Mouse (Mus musculus) MEL (cell line): ENCODE data around the gene Arpp21. TPM values are rescaled to one million over a fixed set of nuclear protein-coding genes. Genes with fewer than 3 reads are reported as not detected.

Source experiments
- DNase-seq: peaks from one replicate; pipeline ENCODE4 v3.0.0; 2011; ENCODE audit warnings: low read depth, low spot score
- H3K27ac ChIP-seq: 2 replicates; pipeline ENCODE4 v1.5.1; 2012; ENCODE audit warnings: low read depth, mild to moderate bottlenecking, control low read depth, low read length, moderate library complexity; ENCODE audit not compliant: control insufficient read depth
- H3K27me3 ChIP-seq, 2 experiments: fragments of 150-350 bp in 1 of 2; sonication (generic) in 1 of 2; 2 replicates each; pipeline ENCODE4 v1.6.1; 2012; ENCODE audit warnings: low read length in 2 of 2, mild to moderate bottlenecking in 2 of 2, improper control_type of control experiment in 1 of 2, moderate library complexity in 1 of 2; ENCODE audit not compliant: insufficient read depth in 2 of 2, control insufficient read depth in 1 of 2
- H3K36me3 ChIP-seq, 2 experiments: 2 replicates each; pipeline ENCODE4 v1.6.1; 2012 to 2014; ENCODE audit warnings: low read length in 2 of 2, improper control_type of control experiment in 1 of 2, inconsistent platforms in 1 of 2, mild to moderate bottlenecking in 1 of 2; ENCODE audit not compliant: insufficient read depth in 2 of 2, control insufficient read depth in 1 of 2
- H3K4me1 ChIP-seq, 2 experiments: fragments of 150-350 bp in 1 of 2; sonication (generic) in 1 of 2; 2 replicates each; pipeline ENCODE4 v1.6.1; 2012; ENCODE audit warnings: low read length in 2 of 2, improper control_type of control experiment in 1 of 2, mild to moderate bottlenecking in 1 of 2; ENCODE audit not compliant: insufficient read depth in 2 of 2, control insufficient read depth in 1 of 2
- H3K4me3 ChIP-seq, 2 experiments: fragments of 150-350 bp in 1 of 2; sonication (generic) in 1 of 2; 2 replicates each; pipeline ENCODE4 v1.5.1; 2012; ENCODE audit warnings: low read depth in 2 of 2, low read length in 2 of 2, mild to moderate bottlenecking in 2 of 2, moderate library complexity in 2 of 2, control low read depth in 1 of 2, improper control_type of control experiment in 1 of 2; ENCODE audit not compliant: control insufficient read depth in 1 of 2, insufficient read depth in 1 of 2
- H3K79me2 ChIP-seq: 2 replicates; pipeline ENCODE4 v1.6.1; 2012; ENCODE audit warnings: mild to moderate bottlenecking, low read length, moderate library complexity; ENCODE audit not compliant: control insufficient read depth, poor library complexity, insufficient read depth
- H3K9ac ChIP-seq: 2 replicates; pipeline ENCODE4 v1.6.1; 2012; ENCODE audit warnings: low read depth, mild to moderate bottlenecking, control low read depth, low read length, moderate library complexity; ENCODE audit not compliant: control insufficient read depth, poor library complexity, severe bottlenecking
- H3K9me3 ChIP-seq: fragments of 150-350 bp; sonication (generic); replicated peaks from 2 replicates; pipeline ENCODE4 v1.6.1; 2012; ENCODE audit warnings: mild to moderate bottlenecking, low read length, improper control_type of control experiment, moderate library complexity; ENCODE audit not compliant: insufficient read depth
- CHD1 ChIP-seq: IDR thresholded peaks from 2 replicates; pipeline ENCODE4 v1.6.1; 2012; ENCODE audit warnings: low read depth, mild to moderate bottlenecking, inconsistent platforms, low read length, improper control_type of control experiment
- ETS1 ChIP-seq: IDR thresholded peaks from 2 replicates; pipeline ENCODE4 v1.6.1; 2012; ENCODE audit warnings: low read depth, mild to moderate bottlenecking, inconsistent platforms, low read length, improper control_type of control experiment, moderate library complexity
- HCFC1 ChIP-seq: IDR thresholded peaks from 2 replicates; pipeline ENCODE4 v1.6.1; 2012; ENCODE audit warnings: low read depth, mild to moderate bottlenecking, inconsistent platforms, low read length, improper control_type of control experiment, moderate library complexity
- MAFK ChIP-seq: IDR thresholded peaks from 2 replicates; pipeline ENCODE4 v1.6.1; 2011; ENCODE audit warnings: low read depth, mild to moderate bottlenecking, low read length, improper control_type of control experiment, borderline replicate concordance
- MXI1 ChIP-seq: IDR thresholded peaks from 2 replicates; pipeline ENCODE4 v1.6.1; 2011; ENCODE audit warnings: mild to moderate bottlenecking, low read depth, low read length, improper control_type of control experiment
- MYC ChIP-seq: IDR thresholded peaks from 2 replicates; pipeline ENCODE4 v1.6.1; 2011; ENCODE audit warnings: low read depth, mild to moderate bottlenecking, low read length, improper control_type of control experiment, moderate library complexity
- NRF1 ChIP-seq: IDR thresholded peaks from 2 replicates; pipeline ENCODE4 v1.6.1; 2014; ENCODE audit warnings: low read depth, mild to moderate bottlenecking, inconsistent platforms, low read length, improper control_type of control experiment, moderate library complexity; ENCODE audit not compliant: poor library complexity, insufficient read depth, severe bottlenecking
- POLR2A ChIP-seq, 2 experiments: IDR thresholded peaks; 2 replicates each; pipeline ENCODE4 v1.6.1; 2011 to 2012; ENCODE audit warnings: low read length in 2 of 2, mild to moderate bottlenecking in 2 of 2, control low read depth in 1 of 2, improper control_type of control experiment in 1 of 2, low read depth in 1 of 2, moderate library complexity in 1 of 2; ENCODE audit not compliant: control insufficient read depth in 1 of 2, insufficient read depth in 1 of 2, poor library complexity in 1 of 2
- POLR2AphosphoS2 ChIP-seq: IDR thresholded peaks from 2 replicates; pipeline ENCODE4 v1.6.1; 2011; ENCODE audit warnings: low read length, improper control_type of control experiment
- SIN3A ChIP-seq: IDR thresholded peaks from 2 replicates; pipeline ENCODE4 v1.6.1; 2012; ENCODE audit warnings: low read length, improper control_type of control experiment, inconsistent platforms
- SMC3 ChIP-seq: IDR thresholded peaks from 2 replicates; pipeline ENCODE4 v1.6.1; 2011; ENCODE audit warnings: low read depth, low read length, improper control_type of control experiment
- TCF12 ChIP-seq: IDR thresholded peaks from 2 replicates; pipeline ENCODE4 v1.6.1; 2014; ENCODE audit warnings: low read depth, mild to moderate bottlenecking, inconsistent platforms, low read length, improper control_type of control experiment, moderate library complexity
- ZC3H11A ChIP-seq: IDR thresholded peaks from 2 replicates; pipeline ENCODE4 v1.6.1; 2012; ENCODE audit warnings: low read depth, mild to moderate bottlenecking, inconsistent platforms, low read length, improper control_type of control experiment
- ZKSCAN1 ChIP-seq: IDR thresholded peaks from 2 replicates; pipeline ENCODE4 v1.6.1; 2012; ENCODE audit warnings: low read depth, mild to moderate bottlenecking, inconsistent platforms, low read length, improper control_type of control experiment, moderate library complexity
- ZMIZ1 ChIP-seq: IDR thresholded peaks from 2 replicates; pipeline ENCODE4 v1.6.1; 2012; ENCODE audit warnings: low read depth, mild to moderate bottlenecking, inconsistent platforms, low read length, improper control_type of control experiment, moderate library complexity
- polyA plus RNA-seq, 2 experiments: library from polyadenylated mRNA; stranded (reverse) in 1 of 2; unstranded in 1 of 2; fragments of >175 nt in 1 of 2; fragments of >200 nt in 1 of 2; gene quantifications; 2 replicates each; pipeline versions ENCODE4 v1.2.1 to v1.2.4; 2012; ENCODE audit warnings: low replicate concordance in 2 of 2, low read depth in 1 of 2; ENCODE audit not compliant: insufficient read length in 2 of 2, insufficient read depth in 1 of 2, missing spikeins in 1 of 2
- total RNA-seq: library from RNA; depleted of rRNA; stranded (reverse); fragments of 300-350 nt; gene quantifications from 2 replicates; pipeline ENCODE4 v1.2.3, GENCODE M21; 2012

Gene Arpp21
- total and polyA plus RNA-seq, 3 experiments, result 0.10 to 0.12 TPM; not detected in 1

DNA sequence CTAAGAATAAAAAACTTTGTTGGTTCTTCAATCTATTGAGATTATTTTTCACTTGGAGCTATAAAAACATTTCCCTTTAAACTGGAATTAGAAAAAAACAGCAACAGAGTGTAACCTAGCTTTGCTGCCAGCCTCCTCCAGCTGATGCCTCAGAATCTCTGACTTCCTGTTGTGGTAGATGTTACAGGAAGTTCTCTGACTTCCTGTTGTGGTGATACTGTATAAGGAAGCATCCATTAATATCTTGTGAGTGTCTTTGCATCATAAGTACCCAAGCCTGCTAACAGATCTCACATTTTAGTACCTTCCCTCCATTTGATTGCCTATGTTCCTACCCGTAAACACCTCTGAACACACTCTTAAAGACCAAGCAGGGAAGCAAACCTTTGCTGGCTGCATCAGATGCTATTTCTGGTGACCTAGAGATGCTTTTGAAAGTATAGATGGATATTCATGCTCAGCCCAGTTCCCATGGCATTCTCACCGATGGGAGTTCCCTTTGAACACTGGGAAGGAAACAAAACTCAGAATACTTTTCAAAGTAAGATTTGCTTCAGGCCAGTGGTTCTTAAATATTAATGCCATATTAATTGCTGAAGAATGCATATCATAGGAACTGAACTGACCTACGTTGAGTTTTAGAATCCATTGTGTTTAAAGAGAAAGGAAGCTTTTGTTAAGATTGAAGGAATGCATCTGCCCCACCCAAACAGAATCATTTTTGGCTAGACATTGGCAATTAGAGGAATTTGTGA lies 134.7 kb downstream of the Arpp21 start:
- no peak overlapping the region for H3K9ac ChIP-seq
- H3K27me3 ChIP-seq, result no peaks in the 10 kb centered on the region
- no peaks in the 10 kb centered on the region for H3K79me2 ChIP-seq
- TF ChIP-seq ETS1 (no peak), MXI1 (no peak), HCFC1 (no peak), NRF1 (no peak), ZKSCAN1 (no peak), TCF12 (no peak)
- TF ChIP-seq, all 39 proteins: peak for 0
- Histone ChIP-seq H3K9me3 (no peaks in the 10 kb centered on the region), H3K36me3 (no peaks in the 10 kb centered on the region), H3K27ac (no peak overlapping the region), H3K4me3 (no peak overlapping the region), H3K4me1 (no peaks in the 10 kb centered on the region)
- no peak for DNase-seq

DNA sequence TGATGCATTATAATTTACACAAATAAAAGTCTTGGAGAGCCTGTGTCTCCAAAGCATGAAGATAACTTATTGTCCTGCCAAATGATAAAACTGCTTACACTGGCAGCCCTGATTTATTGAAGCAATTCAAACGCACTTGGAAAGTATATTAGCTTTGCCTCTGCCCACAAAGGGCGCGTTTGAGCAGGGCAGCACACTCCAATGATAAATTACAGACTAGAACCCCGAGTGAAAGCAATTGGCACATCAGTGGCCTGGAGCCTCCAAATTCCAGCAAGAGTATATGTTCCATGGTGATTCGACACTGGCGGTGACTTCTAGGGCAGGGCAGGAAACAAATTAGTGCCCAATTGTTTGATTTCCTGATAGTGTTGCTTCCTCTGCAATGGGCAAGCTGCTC lies 137.5 kb downstream of the Arpp21 start:
- no peak for DNase-seq
- no peaks in the 10 kb centered on the region for H3K4me1 ChIP-seq
- TF ChIP-seq POLR2A (IDR thresholded peaks at IDR 0.05; ENCODE audit: control insufficient read depth in 1 of 2, insufficient read depth in 1 of 2, low read depth in 1 of 2, low read length in 2 of 2, poor library complexity in 1 of 2), result no peak
- no peak for TF ChIP-seq POLR2AphosphoS2
- TF ChIP-seq CHD1, result no peak
- no peak for TF ChIP-seq ZMIZ1
- TF ChIP-seq SIN3A, result no peak
- TF ChIP-seq MYC, result no peak
- no peak for TF ChIP-seq SMC3
- TF ChIP-seq ZC3H11A, result no peak
- TF ChIP-seq MAFK, result no peak
- TF ChIP-seq, all 39 proteins: peak for 0
- Histone ChIP-seq H3K4me3 (no peak overlapping the region), H3K27me3 (no peaks in the 10 kb centered on the region), H3K36me3 (no peaks in the 10 kb centered on the region), H3K79me2 (no peaks in the 10 kb centered on the region), H3K9ac (no peak overlapping the region), H3K9me3 (no peaks in the 10 kb centered on the region), H3K27ac (no peak overlapping the region)
